Mouse (Mus musculus) liver, adult 2 months (tissue): ENCODE measurements around the gene Ptpn18. TPM values are rescaled to one million over a fixed set of nuclear protein-coding genes. Genes with fewer than 3 reads are reported as not detected.
A peak's percentile ranks its signal among the peaks of the same experiment; 100 is the strongest.

Experiments
- DNase-seq: peaks from one replicate; pipeline ENCODE4 v3.0.0-alpha.2; 2011; ENCODE audit warnings: low read depth, low spot score; ENCODE audit errors: extremely low read depth
- H3K27ac ChIP-seq: fragments of 200-500 bp; replicated peaks from 2 replicates; pipeline ENCODE4 v1.5.1; 2012; ENCODE audit warnings: low read depth, mild to moderate bottlenecking, control low read depth, inconsistent platforms, low read length; ENCODE audit not compliant: insufficient read depth
- H3K27me3 ChIP-seq: fragments of 200-500 bp; 2 replicates; pipeline ENCODE4 v1.6.1; 2012; ENCODE audit warnings: mild to moderate bottlenecking, moderate library complexity, low read length, inconsistent platforms; ENCODE audit not compliant: control insufficient read depth, insufficient read depth
- H3K36me3 ChIP-seq: fragments of 200-500 bp; 2 replicates; pipeline ENCODE4 v1.6.1; 2012; ENCODE audit warnings: low read length, inconsistent platforms; ENCODE audit not compliant: control insufficient read depth, insufficient read depth
- H3K4me1 ChIP-seq: fragments of 200-500 bp; 2 replicates; pipeline ENCODE4 v1.6.1; 2011; ENCODE audit warnings: low read length; ENCODE audit not compliant: control insufficient read depth, insufficient read depth
- H3K4me3 ChIP-seq: fragments of 200-500 bp; 2 replicates; pipeline ENCODE4 v1.5.1; 2011; ENCODE audit warnings: low read depth, mild to moderate bottlenecking, control low read depth, low read length, moderate library complexity; ENCODE audit not compliant: insufficient read depth
- H3K79me2 ChIP-seq: fragments of 200-500 bp; 2 replicates; pipeline ENCODE4 v1.6.1; 2012; ENCODE audit warnings: inconsistent platforms, mild to moderate bottlenecking, low read length, moderate library complexity; ENCODE audit not compliant: control insufficient read depth, insufficient read depth
- H3K9ac ChIP-seq: fragments of 200-500 bp; 2 replicates; pipeline ENCODE4 v1.6.1; 2012; ENCODE audit warnings: low read depth, mild to moderate bottlenecking, control low read depth, inconsistent platforms, low read length
- CTCF ChIP-seq: fragments of 200-500 bp; IDR thresholded peaks from 2 replicates; pipeline ENCODE4 v1.5.1; 2011; ENCODE audit warnings: low read depth, low read length, control low read depth
- POLR2A ChIP-seq: fragments of 200-500 bp; IDR thresholded peaks from 2 replicates; pipeline ENCODE4 v1.6.1; 2011; ENCODE audit warnings: low read length, control low read depth; ENCODE audit not compliant: insufficient read depth; ENCODE audit errors: extremely low read depth
- WGBS: fragments of 180-500 bp; shearing (Covaris S2); methylation state at CpG from one replicate; pipeline ENCODE4 v1.1.7; 2018; 5-methylcytosine and 5-hydroxymethylcytosine counted together
- polyA plus RNA-seq: library from polyadenylated mRNA; depleted of rRNA; stranded (reverse); fragments of >200 nt; gene quantifications from 2 replicates; pipeline ENCODE4 v1.2.3, GENCODE M21; 2012
- total RNA-seq: library from RNA; depleted of rRNA; stranded (reverse); fragments of >200 nt; gene quantifications from 2 replicates; pipeline ENCODE4 v1.2.3, GENCODE M21; 2014

The Ptpn18 gene
- total and polyA plus RNA-seq, 2 experiments = 9.6 to 25.4 TPM

DNA sequence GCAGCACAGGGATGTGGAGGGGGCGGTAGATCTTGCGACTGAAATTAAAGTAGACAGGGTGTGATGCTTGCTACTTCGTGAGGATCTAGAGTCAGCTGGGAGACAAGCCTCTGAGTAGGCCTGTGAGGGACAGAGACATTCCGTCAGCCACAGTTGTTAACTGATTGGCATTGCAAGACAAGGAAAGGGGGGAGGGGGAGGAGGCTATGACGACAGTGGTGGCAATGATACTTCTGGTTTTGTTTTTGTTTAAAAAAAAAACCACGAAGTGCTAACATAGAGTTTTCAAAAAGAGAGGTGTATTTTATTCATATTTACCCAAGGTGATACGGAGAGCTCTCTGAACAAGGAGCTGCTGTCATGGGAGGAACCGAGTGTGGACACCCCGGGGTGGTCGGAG is 24.9 kb downstream of the Ptpn18 start:
- Histone ChIP-seq H3K9ac (no peak overlapping the region), H3K27me3 (no peaks in the 10 kb centered on the region), H3K79me2 (no peaks in the 10 kb centered on the region), H3K4me1 (no peaks in the 10 kb centered on the region), H3K4me3 (no peak overlapping the region), H3K27ac (no peak overlapping the region), H3K36me3 (no peaks in the 10 kb centered on the region)
- no peak for TF ChIP-seq POLR2A
- TF ChIP-seq CTCF = no peak
- WGBS = 76% methylated on average over 10 of the region's 10 CpGs
- DNase-seq = no peak

DNA sequence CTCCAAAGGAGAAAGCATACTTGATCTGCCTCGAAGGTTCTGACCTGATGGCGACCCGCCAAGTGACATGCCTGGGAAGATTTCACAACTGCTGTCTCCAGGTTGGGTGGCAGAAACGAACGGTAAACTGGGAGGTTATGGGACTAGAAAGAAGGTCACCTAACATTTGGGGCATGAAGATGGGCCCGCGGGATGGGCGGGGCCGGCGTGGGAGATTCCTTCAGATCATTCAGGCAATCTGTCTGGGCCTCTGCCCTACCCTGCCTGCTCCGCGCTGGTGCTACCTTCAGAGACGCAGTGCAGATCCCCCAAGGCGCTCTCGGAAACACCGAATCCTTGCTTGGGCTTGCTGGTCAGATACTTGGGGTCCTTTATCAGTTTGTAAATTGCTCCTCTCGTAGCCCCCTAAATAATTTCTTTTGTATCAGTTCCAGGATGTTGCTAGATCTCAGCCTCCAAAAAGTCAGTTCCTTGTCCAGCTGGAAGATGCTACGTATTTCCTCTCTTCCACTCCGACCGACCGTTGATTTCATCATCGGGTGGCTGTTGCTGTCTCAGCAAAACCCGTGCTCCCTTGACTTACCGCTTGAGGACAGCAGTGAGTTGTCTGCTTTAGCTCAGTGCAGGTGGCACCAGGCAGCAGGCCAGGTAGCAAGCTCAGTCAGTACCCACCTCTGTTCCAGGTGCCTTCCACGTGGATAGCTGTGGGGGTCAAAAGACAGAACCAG is 26.1 kb downstream of the Ptpn18 start:
- H3K9ac ChIP-seq = no peak overlapping the region
- no peak overlapping the region for H3K27ac ChIP-seq
- H3K4me1 ChIP-seq = no peaks in the 10 kb centered on the region
- peak overlapping the region; percentile 31 for H3K4me3 ChIP-seq
- no peaks in the 10 kb centered on the region for H3K36me3 ChIP-seq
- peak; percentile 41 for DNase-seq
- H3K79me2 ChIP-seq = no peaks in the 10 kb centered on the region
- no peaks in the 10 kb centered on the region for H3K27me3 ChIP-seq
- peak; percentile 65 for TF ChIP-seq CTCF
- TF ChIP-seq POLR2A = no peak
- 7% methylated on average over 25 of the region's 25 CpGs for WGBS

GRCm38 (mm10) chr1:34487383-34487782 is 27.8 kb downstream of the Ptpn18 start:
- Histone ChIP-seq H3K79me2 (no peaks in the 10 kb centered on the region), H3K4me3 (no peak overlapping the region), H3K36me3 (no peaks in the 10 kb centered on the region), H3K27ac (no peak overlapping the region), H3K9ac (no peak overlapping the region), H3K27me3 (no peaks in the 10 kb centered on the region), H3K4me1 (no peaks in the 10 kb centered on the region)
- 91% methylated on average over 3 of the region's 3 CpGs for WGBS
- no peak for TF ChIP-seq CTCF
- TF ChIP-seq POLR2A = no peak
- DNase-seq = no peak

DNA sequence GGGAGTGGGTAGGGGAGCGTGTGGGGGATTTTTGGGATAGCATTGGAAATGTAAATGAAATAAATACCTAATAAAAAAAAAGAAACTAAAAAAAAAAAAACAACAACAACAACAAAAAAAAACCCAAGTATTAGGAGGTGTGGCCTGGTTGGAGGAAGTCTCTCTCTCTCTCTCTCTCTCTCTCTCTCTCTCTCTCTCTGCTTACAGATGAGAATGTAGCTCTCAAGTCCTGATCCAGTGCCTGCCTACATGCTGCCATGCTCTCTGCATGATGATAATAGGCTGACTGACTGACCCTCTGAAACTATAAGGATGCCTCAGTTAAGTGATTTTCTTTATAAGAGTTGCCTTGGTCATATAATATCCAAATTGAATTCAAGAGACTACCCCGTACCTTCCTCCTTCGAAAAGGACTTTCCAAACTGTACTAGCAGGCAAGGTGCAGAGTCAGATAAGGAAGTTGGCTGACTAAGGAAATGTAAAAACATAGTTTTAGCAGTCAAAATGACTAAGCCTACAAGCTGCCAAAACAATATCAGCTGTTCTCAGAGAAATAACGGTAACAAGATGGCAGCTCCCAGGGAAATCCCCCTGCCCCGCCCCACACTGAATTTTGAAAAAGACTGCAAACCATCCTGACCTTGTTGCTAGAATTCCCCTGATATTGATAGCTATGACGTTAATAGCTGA is 30.4 kb downstream of the Ptpn18 start:
- Histone ChIP-seq H3K9ac (no peak overlapping the region), H3K36me3 (no peaks in the 10 kb centered on the region), H3K4me3 (no peak overlapping the region), H3K79me2 (no peaks in the 10 kb centered on the region), H3K4me1 (no peaks in the 10 kb centered on the region), H3K27ac (no peak overlapping the region), H3K27me3 (no peaks in the 10 kb centered on the region)
- 81% methylated on average over 6 of the region's 6 CpGs for WGBS
- no peak for DNase-seq
- no peak for TF ChIP-seq POLR2A
- no peak for TF ChIP-seq CTCF

DNA sequence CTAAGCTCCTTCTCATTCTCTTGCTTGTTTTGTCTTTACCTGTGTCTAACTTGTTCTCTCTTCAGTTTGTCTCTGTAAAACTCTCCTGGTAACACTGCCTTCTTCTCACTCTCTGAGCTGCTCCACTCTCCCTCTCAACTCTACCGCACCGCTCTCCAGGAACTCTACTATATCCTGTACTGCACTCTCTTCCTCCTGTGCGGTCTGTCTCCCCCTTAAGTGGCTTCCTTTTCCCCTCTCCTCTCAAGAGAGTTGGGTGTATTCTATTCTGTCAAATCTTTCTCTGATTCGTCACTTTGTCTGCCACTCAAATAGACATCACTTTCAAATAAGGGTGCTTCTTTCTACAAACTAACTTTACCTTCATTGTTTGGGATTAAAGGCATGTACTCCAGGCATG is 31.9 kb downstream of the Ptpn18 start:
- DNase-seq = no peak
- no peak overlapping the region for H3K4me3 ChIP-seq
- no peak for TF ChIP-seq CTCF
- TF ChIP-seq POLR2A = no peak
- H3K27ac ChIP-seq = no peak overlapping the region
- no peaks in the 10 kb centered on the region for H3K36me3 ChIP-seq
- H3K79me2 ChIP-seq = no peaks in the 10 kb centered on the region
- H3K9ac ChIP-seq = no peak overlapping the region
- H3K4me1 ChIP-seq = no peaks in the 10 kb centered on the region
- WGBS = 86% methylated on average over 4 of the region's 4 CpGs
- H3K27me3 ChIP-seq = no peaks in the 10 kb centered on the region

- Histone ChIP-seq H3K79me2 (no peaks in the 10 kb centered on the region), H3K4me1 (no peaks in the 10 kb centered on the region), H3K27me3 (no peaks in the 10 kb centered on the region), H3K4me3 (no peak overlapping the region), H3K27ac (no peak overlapping the region), H3K36me3 (no peaks in the 10 kb centered on the region), H3K9ac (no peak overlapping the region)
- DNase-seq = no peak
- no peak for TF ChIP-seq POLR2A
- no peak for TF ChIP-seq CTCF
- 64% methylated on average over 3 of the region's 3 CpGs for WGBS
Measured at GRCm38 (mm10) chr1:34502991-34503390, 43.4 kb downstream of the Ptpn18 start.
